Mouse (Mus musculus): ENCODE measurements around the gene Dab1. TPM values are rescaled to one million over a fixed set of nuclear protein-coding genes. Genes with fewer than 3 reads are reported as not detected.

Gene Dab1
- polyA plus RNA-seq, 1 experiment from 2014 or later = 105 TPM

- peak; percentile 88 for ATAC-seq
- WGBS = 13% methylated on average over 5 of the region's 5 CpGs
- H3K9ac ChIP-seq = no peak overlapping the region
- no peak overlapping the region for H3K4me2 ChIP-seq
- no peaks in the 10 kb centered on the region for H3K36me3 ChIP-seq (ENCODE audit: poor library complexity, severe bottlenecking)
- no peak overlapping the region for H3K4me3 ChIP-seq
- H3K9me3 ChIP-seq (replicated peaks) = no peaks in the 10 kb centered on the region
- peaks cover 36% of the 10 kb centered on the region for H3K4me1 ChIP-seq
- no peak overlapping the region for H3K27ac ChIP-seq
- peaks cover 37% of the 10 kb centered on the region for H3K27me3 ChIP-seq
Observed at GRCm38 (mm10) chr4:103636168-103636776, 17.1 kb downstream of the Dab1 start.

DNA sequence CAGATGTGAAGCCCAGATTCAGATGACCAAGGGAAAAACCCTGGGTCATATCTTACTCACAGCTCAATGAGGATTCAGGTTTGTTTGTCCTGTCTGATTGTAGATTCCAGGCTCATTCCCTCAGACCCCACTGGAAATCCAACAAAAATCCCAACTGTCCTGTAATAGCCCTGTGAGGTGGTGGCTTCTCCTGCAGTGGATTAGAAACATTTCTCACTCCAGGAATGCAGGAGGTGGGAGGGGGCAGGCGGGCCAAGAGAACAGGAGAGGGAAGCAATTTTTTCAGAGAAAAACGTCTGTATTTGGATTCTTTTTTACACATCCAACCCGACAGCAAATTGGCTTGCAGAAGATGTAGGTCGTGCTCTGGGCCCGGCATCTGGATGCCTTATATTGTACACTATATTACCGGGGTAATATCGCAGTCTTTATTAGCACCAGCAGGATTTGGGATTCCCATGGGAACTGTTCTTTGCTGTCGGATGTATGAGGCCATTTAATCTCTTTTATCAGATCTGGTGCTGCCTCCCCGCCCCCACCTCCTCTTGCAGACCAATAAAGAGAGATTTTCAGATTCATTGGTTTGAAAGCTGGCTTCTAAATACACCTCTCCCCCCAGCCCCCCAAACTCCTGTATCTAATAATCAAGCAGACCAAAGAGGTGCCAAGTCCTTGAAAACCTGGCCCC, 29.2 kb downstream of the Dab1 start:
- no peaks in the 10 kb centered on the region for H3K36me3 ChIP-seq (ENCODE audit: poor library complexity, severe bottlenecking)
- ATAC-seq = 0 out of 2 replicates have a peak, but pooled peaks have one; percentile 45
- H3K27ac ChIP-seq = no peak overlapping the region; the same call in 1 of the 2 replicates
- no peak overlapping the region for H3K9ac ChIP-seq
- H3K4me3 ChIP-seq = no peak overlapping the region
- no peaks in the 10 kb centered on the region for H3K27me3 ChIP-seq
- 0 out of 2 replicates have a peak overlapping the region, but pooled peaks have one; percentile 10 for H3K4me2 ChIP-seq
- H3K9me3 ChIP-seq (replicated peaks) = no peaks in the 10 kb centered on the region
- H3K4me1 ChIP-seq = peaks cover 16% of the 10 kb centered on the region
- WGBS = 26% methylated on average over 9 of the region's 9 CpGs

- no peak overlapping the region for H3K4me2 ChIP-seq
- H3K4me1 ChIP-seq = no peaks in the 10 kb centered on the region
- no peak overlapping the region for H3K4me3 ChIP-seq
- ATAC-seq = no peak
- H3K9me3 ChIP-seq (replicated peaks) = no peaks in the 10 kb centered on the region
- H3K27me3 ChIP-seq = no peaks in the 10 kb centered on the region
- no peak overlapping the region for H3K9ac ChIP-seq
- H3K27ac ChIP-seq = no peak overlapping the region
- no peaks in the 10 kb centered on the region for H3K36me3 ChIP-seq (ENCODE audit: poor library complexity, severe bottlenecking)
- WGBS = 38% methylated on average over 6 of the region's 6 CpGs
Observed at GRCm38 (mm10) chr4:103655740-103656139, 36.6 kb downstream of the Dab1 start.

DNA sequence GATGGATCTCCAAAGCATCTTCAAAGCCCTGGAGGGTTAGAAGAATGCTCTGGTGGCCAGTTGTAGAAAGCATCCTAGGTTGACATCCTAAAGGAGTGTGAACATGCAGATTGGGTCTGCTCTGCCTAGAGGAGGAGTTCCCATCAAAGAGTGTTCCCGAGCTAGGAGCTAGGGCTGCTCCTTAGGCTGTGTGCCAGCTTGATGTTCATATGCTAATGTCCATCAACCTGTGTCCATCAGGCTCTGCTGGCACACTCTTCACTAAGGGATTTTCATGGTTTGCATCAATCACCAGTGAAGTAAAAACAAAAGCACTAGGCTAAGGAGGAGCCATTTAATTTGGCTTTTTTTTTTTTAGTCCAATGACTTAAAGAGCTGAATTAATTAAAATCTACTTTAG, 42.2 kb downstream of the Dab1 start:
- Histone ChIP-seq H3K36me3 (ENCODE audit: poor library complexity, severe bottlenecking) (no peaks in the 10 kb centered on the region), H3K27ac (no peak overlapping the region), H3K9ac (no peak overlapping the region), H3K4me1 (peaks cover 8% of the 10 kb centered on the region; the same call in 1 of the 2 replicates), H3K4me2 (no peak overlapping the region), H3K27me3 (no peaks in the 10 kb centered on the region), H3K4me3 (no peak overlapping the region), H3K9me3 (replicated peaks) (no peaks in the 10 kb centered on the region)
- ATAC-seq = no peak
- WGBS = 25% methylated on average over 1 of the region's 1 CpGs

DNA sequence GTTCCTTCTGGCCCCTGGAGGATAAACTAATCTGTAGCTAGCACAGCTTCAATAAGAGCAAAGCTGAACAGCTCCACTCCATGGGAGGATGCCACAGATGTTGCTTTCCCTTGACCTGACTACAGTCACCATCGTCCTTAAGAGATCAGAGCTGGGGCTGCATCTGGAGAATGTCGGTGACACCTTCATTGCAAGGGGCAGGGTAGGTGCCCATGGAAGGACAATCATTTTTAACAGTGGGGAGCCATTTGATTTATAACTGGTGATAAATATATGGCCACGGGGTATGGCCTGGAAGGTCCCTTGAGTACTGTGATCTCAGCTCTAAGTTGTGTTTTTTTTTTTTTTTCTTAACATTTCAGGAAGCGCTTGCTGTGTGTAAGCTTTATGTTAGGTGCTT, 48.3 kb downstream of the Dab1 start:
- no peaks in the 10 kb centered on the region for H3K36me3 ChIP-seq (ENCODE audit: poor library complexity, severe bottlenecking)
- H3K9me3 ChIP-seq (replicated peaks) = no peaks in the 10 kb centered on the region
- H3K9ac ChIP-seq = no peak overlapping the region
- no peaks in the 10 kb centered on the region for H3K27me3 ChIP-seq
- WGBS = 93% methylated on average over 4 of the region's 4 CpGs
- H3K4me2 ChIP-seq = no peak overlapping the region
- no peak overlapping the region for H3K27ac ChIP-seq
- no peak overlapping the region for H3K4me3 ChIP-seq
- no peaks in the 10 kb centered on the region for H3K4me1 ChIP-seq
- ATAC-seq = no peak

GRCm38 (mm10) chr4:103677195-103677594, 58.0 kb downstream of the Dab1 start:
- WGBS = 80% methylated on average over 1 of the region's 1 CpGs
- no peaks in the 10 kb centered on the region for H3K27me3 ChIP-seq
- no peak overlapping the region for H3K9ac ChIP-seq
- no peak for ATAC-seq
- no peaks in the 10 kb centered on the region for H3K9me3 ChIP-seq (replicated peaks)
- H3K4me1 ChIP-seq = peaks cover 6% of the 10 kb centered on the region
- H3K4me3 ChIP-seq = no peak overlapping the region
- no peaks in the 10 kb centered on the region for H3K36me3 ChIP-seq (ENCODE audit: poor library complexity, severe bottlenecking)
- no peak overlapping the region for H3K4me2 ChIP-seq
- no peak overlapping the region for H3K27ac ChIP-seq

DNA sequence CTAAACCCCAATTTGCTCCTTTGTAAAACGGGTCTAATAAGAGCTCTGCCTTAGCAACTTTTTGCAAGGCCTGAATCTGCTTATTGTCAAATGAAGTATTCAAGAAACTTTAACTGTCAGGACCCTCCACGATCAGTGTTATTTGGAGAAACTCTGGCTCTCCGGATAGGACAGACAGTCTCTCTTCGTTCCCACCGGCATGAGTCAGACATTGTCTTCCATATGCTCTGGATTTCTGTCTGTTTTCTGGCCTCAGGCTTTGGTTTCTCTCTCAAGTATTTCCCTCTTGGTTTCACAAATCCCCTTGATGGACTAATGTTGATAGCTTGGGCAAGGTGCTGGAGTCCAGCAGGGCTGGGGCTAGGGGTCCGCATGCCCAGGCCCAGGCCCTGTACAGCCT, 59.3 kb downstream of the Dab1 start:
- Histone ChIP-seq H3K4me2 (no peak overlapping the region), H3K27me3 (no peaks in the 10 kb centered on the region), H3K4me3 (no peak overlapping the region), H3K9me3 (replicated peaks) (no peaks in the 10 kb centered on the region), H3K9ac (no peak overlapping the region), H3K4me1 (peaks cover 6% of the 10 kb centered on the region), H3K27ac (no peak overlapping the region), H3K36me3 (ENCODE audit: poor library complexity, severe bottlenecking) (no peaks in the 10 kb centered on the region)
- no peak for ATAC-seq
- WGBS = 79% methylated on average over 6 of the region's 6 CpGs

DNA sequence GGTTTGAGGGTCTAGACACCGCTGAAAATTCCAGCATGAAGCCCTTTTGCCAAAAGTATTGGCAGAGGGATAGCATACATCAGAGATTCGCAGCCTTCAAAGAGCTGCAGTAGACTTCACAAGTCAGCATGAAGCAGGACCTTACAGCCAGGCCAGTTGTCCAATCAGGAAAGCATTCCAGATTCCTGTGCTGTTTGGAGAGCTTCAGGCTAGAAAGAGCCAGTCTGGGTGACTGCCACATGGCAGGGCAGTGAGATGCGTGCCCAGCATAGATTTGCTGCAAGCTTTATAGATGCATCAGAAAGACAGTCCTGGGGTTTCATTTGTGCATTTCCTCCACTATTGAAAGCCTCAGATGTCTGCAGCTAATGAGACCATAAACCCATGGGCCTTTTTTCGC, 66.0 kb downstream of the Dab1 start:
- Histone ChIP-seq H3K36me3 (ENCODE audit: poor library complexity, severe bottlenecking) (no peaks in the 10 kb centered on the region), H3K4me3 (no peak overlapping the region), H3K9ac (no peak overlapping the region), H3K9me3 (replicated peaks) (no peaks in the 10 kb centered on the region), H3K4me2 (no peak overlapping the region), H3K4me1 (no peaks in the 10 kb centered on the region), H3K27me3 (no peaks in the 10 kb centered on the region), H3K27ac (no peak overlapping the region)
- ATAC-seq = no peak
- 86% methylated on average over 4 of the region's 4 CpGs for WGBS

- H3K27me3 ChIP-seq = no peaks in the 10 kb centered on the region
- no peak overlapping the region for H3K9ac ChIP-seq
- H3K9me3 ChIP-seq (replicated peaks) = no peaks in the 10 kb centered on the region
- H3K36me3 ChIP-seq (ENCODE audit: poor library complexity, severe bottlenecking) = no peaks in the 10 kb centered on the region
- no peak for ATAC-seq
- no peak overlapping the region for H3K4me2 ChIP-seq
- no peak overlapping the region for H3K4me3 ChIP-seq
- WGBS = 36% methylated on average over 3 of the region's 3 CpGs
- H3K4me1 ChIP-seq = no peaks in the 10 kb centered on the region
- no peak overlapping the region for H3K27ac ChIP-seq
Observed at GRCm38 (mm10) chr4:103691717-103692116, 72.6 kb downstream of the Dab1 start.

DNA sequence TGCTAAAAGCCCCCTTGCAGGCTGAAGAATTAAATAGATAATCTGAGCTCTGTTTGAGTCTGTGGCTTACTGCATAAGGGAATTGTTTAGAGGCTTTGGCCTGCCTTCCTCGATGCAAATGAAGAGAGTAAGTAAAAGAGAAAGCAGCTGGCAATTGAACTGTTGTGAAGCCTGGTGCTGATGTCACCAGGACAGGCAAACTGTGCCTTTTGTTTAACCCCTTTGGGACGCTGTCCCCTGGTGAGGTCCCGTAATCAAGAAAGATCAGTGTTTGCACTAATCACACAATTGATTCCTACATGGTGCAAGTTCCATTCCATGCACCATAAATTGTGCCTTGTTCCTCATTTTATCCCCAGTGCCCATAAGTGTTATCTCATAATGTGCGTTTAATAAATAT, 80.6 kb downstream of the Dab1 start:
- peaks cover 37% of the 10 kb centered on the region for H3K4me1 ChIP-seq
- H3K4me2 ChIP-seq = no peak overlapping the region
- H3K9me3 ChIP-seq (replicated peaks) = no peaks in the 10 kb centered on the region
- no peak overlapping the region for H3K4me3 ChIP-seq
- 14% methylated on average over 4 of the region's 4 CpGs for WGBS
- no peaks in the 10 kb centered on the region for H3K27me3 ChIP-seq
- 0 out of 2 replicates have a peak, but pooled peaks have one; percentile 24 for ATAC-seq
- no peak overlapping the region for H3K27ac ChIP-seq
- no peak overlapping the region for H3K9ac ChIP-seq
- no peaks in the 10 kb centered on the region for H3K36me3 ChIP-seq (ENCODE audit: poor library complexity, severe bottlenecking)

GRCm38 (mm10) chr4:103700392-103700791, 81.2 kb downstream of the Dab1 start:
- no peak overlapping the region for H3K9ac ChIP-seq
- WGBS = 58% methylated on average over 6 of the region's 6 CpGs
- no peaks in the 10 kb centered on the region for H3K9me3 ChIP-seq (replicated peaks)
- no peak overlapping the region for H3K4me2 ChIP-seq
- no peak overlapping the region for H3K4me3 ChIP-seq
- peaks cover 37% of the 10 kb centered on the region for H3K4me1 ChIP-seq
- H3K36me3 ChIP-seq (ENCODE audit: poor library complexity, severe bottlenecking) = no peaks in the 10 kb centered on the region
- H3K27ac ChIP-seq = 0 out of 2 replicates have a peak overlapping the region, but pooled peaks have one; percentile 19
- no peaks in the 10 kb centered on the region for H3K27me3 ChIP-seq
- ATAC-seq = no peak

- Histone ChIP-seq H3K27ac (no peak overlapping the region), H3K4me1 (peaks cover 37% of the 10 kb centered on the region), H3K36me3 (ENCODE audit: poor library complexity, severe bottlenecking) (no peaks in the 10 kb centered on the region), H3K4me2 (no peak overlapping the region), H3K27me3 (no peaks in the 10 kb centered on the region), H3K9ac (no peak overlapping the region), H3K9me3 (replicated peaks) (no peaks in the 10 kb centered on the region), H3K4me3 (no peak overlapping the region)
- no peak for ATAC-seq
- 75% methylated on average over 3 of the region's 3 CpGs for WGBS
Observed at GRCm38 (mm10) chr4:103702137-103702536, 83.0 kb downstream of the Dab1 start.

All from forebrain, embryonic 13.5 days (tissue).